Mouse (Mus musculus) A20 (cell line): ENCODE measurements at regions not wholly inside any gene's neighbourhood (a gene's known extent, or its start where the extent isn't known, plus 50 kb on each side); places are given as distances from the start of the nearest gene placed in this dataset.
"Not testable (repeated sequence)": the region's sequence is repeated elsewhere in the genome, so short reads cannot be mapped to it uniquely, and the experiment has no call there.

ENCODE experiments used
- DNase-seq: peaks from one replicate; pipeline ENCODE4 v3.0.0-alpha.2; 2011; ENCODE audit warnings: low read depth, low spot score

- DNase-seq, result no peak
Measured at GRCm38 (mm10) chr9:81312047-81312446, 321.6 kb downstream of the Htr1b start.

DNA sequence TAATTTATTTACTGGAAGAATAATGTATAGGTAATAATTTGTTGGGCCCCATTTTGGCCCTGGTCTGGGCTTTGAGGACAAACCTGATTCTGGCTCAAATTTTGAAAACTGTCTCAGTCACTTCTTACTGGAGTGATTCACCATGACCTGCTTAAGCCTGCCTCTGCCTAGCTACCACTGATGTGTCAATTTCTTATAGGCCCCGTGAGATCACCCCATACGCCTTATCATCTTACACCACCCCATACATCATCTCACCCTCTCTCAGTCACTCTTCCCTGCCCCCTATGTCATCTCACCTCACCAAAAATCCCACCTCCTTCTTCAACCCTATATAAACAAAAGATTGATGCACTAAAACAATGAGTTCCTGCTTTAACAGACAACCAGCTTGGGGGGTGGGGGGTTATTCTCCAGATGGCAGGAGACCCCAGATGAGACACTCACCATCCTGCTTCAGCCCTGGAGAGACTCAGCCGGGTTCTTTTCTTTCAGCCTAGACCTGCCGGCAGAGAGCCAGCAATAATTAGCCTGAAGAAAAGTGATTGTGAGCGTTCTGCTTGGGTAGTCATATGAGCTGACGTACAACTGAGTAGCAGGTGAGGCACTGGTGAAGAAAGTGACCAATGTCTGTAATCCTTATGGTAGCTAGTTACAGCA, 325.0 kb downstream of the Htr1b start:
- peak; percentile 87 for DNase-seq

GRCm38 (mm10) chr9:81305437-81306046, 328.1 kb downstream of the Htr1b start:
- no peak for DNase-seq

GRCm38 (mm10) chr9:81275751-81276150, 357.9 kb downstream of the Htr1b start:
- no peak for DNase-seq

DNA sequence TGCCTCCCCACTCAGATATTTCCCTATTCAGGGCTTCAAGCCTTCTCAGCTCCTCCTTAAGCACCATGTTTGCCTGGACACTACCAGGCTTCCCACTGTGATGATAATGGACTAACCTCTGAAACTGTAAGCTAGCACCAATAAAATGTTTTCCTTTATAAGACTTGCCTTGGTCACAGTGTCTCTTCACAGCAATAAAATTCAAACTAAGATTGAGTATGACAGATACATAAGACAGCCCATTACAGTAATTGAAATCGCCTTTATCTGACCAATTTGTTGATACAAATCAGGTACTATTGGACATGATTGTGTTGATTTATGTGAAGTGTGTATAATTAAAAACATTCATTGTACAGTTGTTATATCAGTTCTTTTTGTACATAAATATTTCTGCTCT, 358.3 kb downstream of the Htr1b start:
- no peak for DNase-seq

DNA sequence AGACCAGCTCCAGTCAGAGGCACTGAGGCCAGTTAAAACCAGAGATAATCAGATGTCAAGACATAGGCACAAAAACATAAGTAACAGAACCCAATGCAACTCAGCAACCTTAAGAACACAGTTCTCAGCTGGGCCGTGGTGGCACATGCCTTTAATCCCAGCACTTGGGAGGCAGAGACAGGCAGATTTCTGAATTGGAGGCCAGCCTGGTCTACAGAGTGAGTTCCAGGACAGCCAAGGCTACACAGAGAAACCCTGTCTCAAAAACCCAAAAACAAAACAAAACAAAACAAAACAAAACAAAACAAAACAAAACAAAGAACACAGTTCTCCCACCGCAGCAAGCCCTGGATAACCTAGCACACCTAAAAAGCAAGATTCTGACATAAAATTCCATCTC, 408.7 kb downstream of the Htr1b start:
- DNase-seq, result not testable (repeated sequence)

DNA sequence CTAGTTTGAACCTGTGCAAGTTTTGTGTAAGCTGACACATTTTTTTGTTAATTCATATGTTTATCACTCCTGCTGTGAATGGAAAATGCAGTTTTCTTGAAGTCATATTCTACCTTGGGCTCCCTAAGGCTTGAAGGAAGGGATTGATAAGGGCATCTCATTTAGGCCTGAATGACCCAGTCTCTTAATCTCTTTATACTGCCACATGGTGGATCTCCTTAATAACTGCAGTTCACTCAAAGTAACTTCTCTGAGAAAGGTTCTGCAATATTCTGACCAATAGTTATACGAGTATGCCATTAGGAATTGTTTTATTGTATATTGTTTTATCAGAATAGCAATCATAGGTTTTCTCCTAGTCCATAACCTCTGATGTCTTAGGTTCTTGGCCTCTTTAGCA, 415.7 kb downstream of the Htr1b start:
- DNase-seq, result no peak

DNA sequence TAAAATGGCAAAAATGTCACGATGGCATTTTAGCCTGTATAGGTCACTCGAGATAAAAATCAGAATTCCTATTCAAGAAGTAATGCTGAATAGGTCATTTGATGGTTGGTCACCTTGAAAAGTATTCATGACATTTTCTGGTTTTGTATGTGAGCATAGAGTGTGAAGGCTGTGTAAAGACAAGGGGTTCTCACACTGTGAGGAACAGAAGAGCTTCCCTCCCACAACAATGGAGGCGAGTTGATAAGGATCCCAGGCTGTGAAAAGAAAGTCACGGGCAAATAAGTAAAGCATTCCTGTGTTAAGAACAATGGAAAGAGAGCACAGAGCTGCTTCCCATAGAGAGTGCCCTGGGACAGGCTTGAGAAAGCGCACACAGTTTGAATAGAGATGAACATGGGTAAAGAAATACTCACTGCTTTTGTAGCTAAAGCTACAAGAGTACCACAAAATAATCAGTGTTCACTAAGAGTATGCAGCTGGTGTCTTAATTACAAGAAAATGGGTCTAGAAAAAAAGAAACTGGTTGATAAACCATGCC, 418.0 kb downstream of the Htr1b start:
- DNase-seq, result no peak

DNA sequence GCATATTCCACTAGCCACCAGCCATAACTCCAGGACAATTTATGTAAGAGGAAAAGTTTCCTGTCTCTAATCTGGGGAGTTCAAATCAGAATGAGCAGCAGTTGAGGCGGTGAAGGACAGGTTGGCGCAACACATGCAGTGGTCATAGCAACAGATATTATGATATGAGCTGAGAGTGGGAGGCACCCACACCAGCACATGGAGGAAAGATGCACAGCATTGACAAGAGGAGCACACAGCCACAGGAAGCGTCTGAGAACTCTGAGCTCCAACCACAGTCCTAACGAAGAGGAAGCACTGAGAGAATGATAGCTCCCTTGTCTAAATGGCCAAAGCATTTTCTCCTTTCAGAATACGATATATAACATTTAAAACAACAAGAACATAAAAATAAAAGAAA, 418.9 kb downstream of the Htr1b start:
- no peak for DNase-seq

GRCm38 (mm10) chr9:81192643-81193042, 441.0 kb downstream of the Htr1b start:
- DNase-seq, result no peak
